Mouse (Mus musculus) forebrain, embryonic 15.5 days (tissue): ENCODE measurements around the gene Mpdz. TPM values are rescaled to one million over a fixed set of nuclear protein-coding genes. Genes with fewer than 3 reads are reported as not detected.

Experiments used
- ATAC-seq: fragments of 200-750 bp; cut with Nextera tagmentation; replicated peaks from 2 replicates; pipeline ENCODE4 v1.8.0; 2017; ENCODE audit warnings: mild to moderate bottlenecking, moderate TSS enrichment, moderate library complexity
- H3K27ac ChIP-seq: fragments of 300-500 bp; sonication (generic); replicated peaks from 2 replicates; pipeline ENCODE4 v1.5.1; 2015; ENCODE audit warnings: mild to moderate bottlenecking, inconsistent platforms
- H3K27me3 ChIP-seq: fragments of 300-500 bp; sonication (generic); 2 replicates; pipeline ENCODE4 v1.6.1; 2015; ENCODE audit warnings: inconsistent platforms
- H3K36me3 ChIP-seq: fragments of 300-500 bp; sonication (generic); 2 replicates; pipeline ENCODE4 v1.6.1; 2015; ENCODE audit warnings: mild to moderate bottlenecking, inconsistent platforms
- H3K4me1 ChIP-seq: fragments of 300-500 bp; sonication (generic); 2 replicates; pipeline ENCODE4 v1.6.1; 2015; ENCODE audit warnings: inconsistent platforms
- H3K4me2 ChIP-seq: fragments of 300-500 bp; sonication (generic); replicated peaks from 2 replicates; pipeline ENCODE4 v1.6.1; 2015; ENCODE audit warnings: mild to moderate bottlenecking, inconsistent platforms
- H3K4me3 ChIP-seq: fragments of 300-500 bp; sonication (generic); 2 replicates; pipeline ENCODE4 v1.5.1; 2015; ENCODE audit warnings: mild to moderate bottlenecking, inconsistent platforms
- H3K9ac ChIP-seq: fragments of 300-500 bp; sonication (generic); replicated peaks from 2 replicates; pipeline ENCODE4 v1.6.1; 2015; ENCODE audit warnings: mild to moderate bottlenecking, inconsistent platforms
- H3K9me3 ChIP-seq: fragments of 300-500 bp; sonication (generic); 2 replicates; pipeline ENCODE4 v1.6.1; 2016; ENCODE audit warnings: inconsistent platforms
- WGBS: fragments of 180-500 bp; shearing (Covaris S2); methylation state at CpG from one replicate; pipeline ENCODE4 v1.1.7; 2015; ENCODE audit warnings: mixed read lengths; 5-methylcytosine and 5-hydroxymethylcytosine counted together
- polyA plus RNA-seq: library from polyadenylated mRNA; unstranded; fragments of >200 nt; fragmentation: Nextera tagmentation; extraction: Ambion mirVana; gene quantifications from 2 replicates; pipeline ENCODE4 v1.2.1, GENCODE M21; 2015

The Mpdz gene
- 20.2 and 21.5 TPM in 2 replicates for polyA plus RNA-seq

GRCm38 (mm10) chr4:81442078-81442981 lies at the start of gene Mpdz:
Gene Mpdz (minus strand): TSS chr4:81442815.
- WGBS: under 1% methylated on average over 95 of the region's 97 CpGs
- no peaks in the 10 kb centered on the region for H3K9me3 ChIP-seq
- H3K27me3 ChIP-seq: no peaks in the 10 kb centered on the region
- H3K4me3 ChIP-seq: peak within 1 kb of the TSS; percentile 95
- ATAC-seq: peak; percentile 97
- H3K36me3 ChIP-seq: no peaks in the 10 kb centered on the region
- H3K4me2 ChIP-seq: peak within 1 kb of the TSS; percentile 66
- H3K9ac ChIP-seq: peak within 1 kb of the TSS; percentile 84
- peaks cover 14% of the 10 kb centered on the region for H3K4me1 ChIP-seq
- H3K27ac ChIP-seq: peak within 1 kb of the TSS; percentile 70

GRCm38 (mm10) chr4:81490556-81490955 lies 47.9 kb upstream of the Mpdz start:
- Histone ChIP-seq H3K9ac (no peak overlapping the region), H3K4me3 (no peak overlapping the region), H3K4me2 (no peak overlapping the region), H3K36me3 (no peaks in the 10 kb centered on the region), H3K9me3 (no peaks in the 10 kb centered on the region), H3K27ac (no peak overlapping the region), H3K27me3 (no peaks in the 10 kb centered on the region), H3K4me1 (no peaks in the 10 kb centered on the region)
- no peak for ATAC-seq
- 84% methylated on average over 2 of the region's 2 CpGs for WGBS

GRCm38 (mm10) chr4:81484603-81485002 lies 42.0 kb upstream of the Mpdz start:
- H3K27me3 ChIP-seq: no peaks in the 10 kb centered on the region
- WGBS: 77% methylated on average over 7 of the region's 7 CpGs
- no peaks in the 10 kb centered on the region for H3K36me3 ChIP-seq
- no peak overlapping the region for H3K4me2 ChIP-seq
- no peaks in the 10 kb centered on the region for H3K9me3 ChIP-seq
- no peaks in the 10 kb centered on the region for H3K4me1 ChIP-seq
- ATAC-seq: no peak
- no peak overlapping the region for H3K27ac ChIP-seq
- no peak overlapping the region for H3K9ac ChIP-seq
- no peak overlapping the region for H3K4me3 ChIP-seq

GRCm38 (mm10) chr4:81483887-81484602 lies 41.4 kb upstream of the Mpdz start:
- Histone ChIP-seq H3K9me3 (no peaks in the 10 kb centered on the region), H3K36me3 (no peaks in the 10 kb centered on the region), H3K27ac (no peak overlapping the region), H3K27me3 (no peaks in the 10 kb centered on the region), H3K4me1 (no peaks in the 10 kb centered on the region), H3K9ac (no peak overlapping the region), H3K4me3 (no peak overlapping the region), H3K4me2 (no peak overlapping the region)
- ATAC-seq: no peak
- whole genome bisulfite sequencing: 75% methylated on average over 18 of the region's 18 CpGs

- Histone ChIP-seq H3K27ac (no peak overlapping the region), H3K36me3 (no peaks in the 10 kb centered on the region), H3K4me2 (no peak overlapping the region), H3K9ac (no peak overlapping the region), H3K27me3 (no peaks in the 10 kb centered on the region), H3K4me1 (no peaks in the 10 kb centered on the region), H3K4me3 (no peak overlapping the region), H3K9me3 (no peaks in the 10 kb centered on the region)
- ATAC-seq: no peak
- WGBS: 11% methylated on average over 6 of the region's 6 CpGs
Observed at GRCm38 (mm10) chr4:81483159-81483558, 40.5 kb upstream of the Mpdz start.

GRCm38 (mm10) chr4:81466821-81467220 lies 24.2 kb upstream of the Mpdz start:
- no peak for ATAC-seq
- WGBS: 86% methylated on average over 4 of the region's 4 CpGs
- no peak overlapping the region for H3K4me2 ChIP-seq

GRCm38 (mm10) chr4:81465172-81465571 lies 22.6 kb upstream of the Mpdz start:
- H3K36me3 ChIP-seq: no peaks in the 10 kb centered on the region
- no peak overlapping the region for H3K4me3 ChIP-seq
- H3K27ac ChIP-seq: no peak overlapping the region
- H3K9ac ChIP-seq: no peak overlapping the region
- no peaks in the 10 kb centered on the region for H3K4me1 ChIP-seq
- H3K4me2 ChIP-seq: no peak overlapping the region
- WGBS: 96% methylated on average over 3 of the region's 3 CpGs
- H3K9me3 ChIP-seq: no peaks in the 10 kb centered on the region
- ATAC-seq: no peak
- H3K27me3 ChIP-seq: no peaks in the 10 kb centered on the region

More at GRCm38 (mm10) chr4:81466821-81467220, 24.2 kb upstream of the Mpdz start:
- H3K27me3 ChIP-seq: no peaks in the 10 kb centered on the region
- H3K4me1 ChIP-seq: no peaks in the 10 kb centered on the region
- H3K36me3 ChIP-seq: no peaks in the 10 kb centered on the region
- no peak overlapping the region for H3K9ac ChIP-seq
- H3K27ac ChIP-seq: no peak overlapping the region
- no peaks in the 10 kb centered on the region for H3K9me3 ChIP-seq
- no peak overlapping the region for H3K4me3 ChIP-seq

- WGBS: 70% methylated on average over 4 of the region's 4 CpGs
- H3K36me3 ChIP-seq: no peaks in the 10 kb centered on the region
- ATAC-seq: no peak
Observed at GRCm38 (mm10) chr4:81462253-81462652, 19.6 kb upstream of the Mpdz start.

GRCm38 (mm10) chr4:81458921-81459320 lies 16.3 kb upstream of the Mpdz start:
- 97% methylated on average over 1 of the region's 1 CpGs for WGBS
- no peak for ATAC-seq
- no peaks in the 10 kb centered on the region for H3K9me3 ChIP-seq
- no peaks in the 10 kb centered on the region for H3K27me3 ChIP-seq
- H3K9ac ChIP-seq: no peak overlapping the region
- no peak overlapping the region for H3K27ac ChIP-seq
- no peaks in the 10 kb centered on the region for H3K4me1 ChIP-seq
- H3K4me2 ChIP-seq: no peak overlapping the region
- no peaks in the 10 kb centered on the region for H3K36me3 ChIP-seq
- H3K4me3 ChIP-seq: no peak overlapping the region

More at GRCm38 (mm10) chr4:81462253-81462652, 19.6 kb upstream of the Mpdz start:
- H3K4me1 ChIP-seq: no peaks in the 10 kb centered on the region
- no peaks in the 10 kb centered on the region for H3K9me3 ChIP-seq
- H3K27ac ChIP-seq: no peak overlapping the region
- H3K4me2 ChIP-seq: no peak overlapping the region
- no peak overlapping the region for H3K9ac ChIP-seq
- no peaks in the 10 kb centered on the region for H3K27me3 ChIP-seq
- H3K4me3 ChIP-seq: no peak overlapping the region

GRCm38 (mm10) chr4:81453806-81454205 lies 11.2 kb upstream of the Mpdz start:
- Histone ChIP-seq H3K4me3 (no peak overlapping the region), H3K9me3 (no peaks in the 10 kb centered on the region), H3K9ac (no peak overlapping the region), H3K4me1 (no peaks in the 10 kb centered on the region), H3K27ac (no peak overlapping the region), H3K4me2 (no peak overlapping the region), H3K36me3 (no peaks in the 10 kb centered on the region), H3K27me3 (no peaks in the 10 kb centered on the region)
- ATAC-seq: no peak
- WGBS: 80% methylated on average over 3 of the region's 3 CpGs

- Histone ChIP-seq H3K27me3 (no peaks in the 10 kb centered on the region), H3K27ac (no peak overlapping the region), H3K9me3 (no peaks in the 10 kb centered on the region), H3K36me3 (no peaks in the 10 kb centered on the region), H3K4me1 (no peaks in the 10 kb centered on the region), H3K9ac (no peak overlapping the region), H3K4me3 (no peak overlapping the region), H3K4me2 (no peak overlapping the region)
- 56% methylated on average over 2 of the region's 2 CpGs for WGBS
- ATAC-seq: no peak
Observed at GRCm38 (mm10) chr4:81452183-81452582, 9.6 kb upstream of the Mpdz start.

- Histone ChIP-seq H3K9ac (no peak overlapping the region), H3K27me3 (no peaks in the 10 kb centered on the region), H3K36me3 (no peaks in the 10 kb centered on the region), H3K9me3 (no peaks in the 10 kb centered on the region), H3K4me2 (no peak overlapping the region), H3K4me1 (no peaks in the 10 kb centered on the region), H3K4me3 (no peak overlapping the region), H3K27ac (no peak overlapping the region)
- WGBS: 84% methylated on average over 4 of the region's 4 CpGs
- ATAC-seq: no peak
Observed at GRCm38 (mm10) chr4:81449413-81449812, 6.8 kb upstream of the Mpdz start.
